Mouse (Mus musculus) layer of hippocampus, adult 8-10 months (tissue): Measurements from ENCODE around the gene Serpinb6b. TPM values are rescaled to one million over a fixed set of nuclear protein-coding genes. Genes with fewer than 3 reads are reported as not detected.
"Not testable (repeated sequence)": the region's sequence is repeated elsewhere in the genome, so short reads cannot be mapped to it uniquely, and the experiment has no call there.

Experiments
- DNase-seq, 2 experiments: peaks; one replicate each; pipeline ENCODE4 v3.0.0; 2022; ENCODE audit warnings: low spot score in 2 of 2
- total RNA-seq, 4 experiments: library from RNA; stranded (reverse); gene quantifications; 2 replicates each; pipeline ENCODE4 v1.2.4; 2022

The Serpinb6b gene
- total RNA-seq = 1 to 10 TPM in 3 of 4 experiments, under 1 TPM in 1; 0.72 to 1.6 (median 1.2) TPM

DNA sequence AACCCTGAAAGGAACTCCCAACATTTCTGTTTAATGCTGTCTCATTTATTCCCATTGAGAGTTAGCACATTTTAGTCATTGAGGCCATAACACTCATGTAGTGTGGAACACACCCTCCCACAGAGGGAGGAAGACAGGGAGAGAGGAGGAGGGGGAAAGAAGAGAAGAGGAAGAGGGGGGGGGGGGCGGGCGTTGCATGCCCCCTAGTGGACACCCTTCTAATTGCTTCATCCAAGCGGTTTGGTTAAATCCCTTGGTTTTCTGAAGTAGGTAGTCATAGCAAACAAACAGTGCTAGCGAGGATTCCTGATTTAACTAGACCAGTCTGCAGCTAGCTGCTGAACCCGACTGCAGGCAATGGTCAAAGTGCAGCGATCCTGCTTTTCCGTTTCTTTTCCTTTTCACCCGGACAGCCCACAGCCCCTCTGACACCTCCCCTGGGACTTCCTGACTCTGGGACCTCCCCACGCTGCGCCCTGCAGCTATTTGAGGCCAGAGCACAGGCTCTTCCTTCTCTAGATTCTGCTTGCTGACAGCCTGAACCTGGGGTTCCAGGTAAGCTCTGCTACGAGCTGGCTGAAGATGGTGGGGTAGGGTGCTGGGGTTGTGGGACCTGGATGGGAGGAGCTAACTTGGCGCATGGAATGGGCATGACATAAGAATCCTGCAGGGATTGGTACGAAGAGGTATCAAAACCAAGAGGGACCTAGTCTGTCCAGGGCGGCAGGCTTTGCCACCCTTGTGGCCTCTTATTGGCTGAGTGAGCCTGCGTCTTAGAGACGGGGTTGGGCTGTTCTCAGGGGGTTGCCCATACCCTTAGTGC is at the start of gene Serpinb6b:
Serpinb6b (plus strand) TSS at position 221 of the 823 bp plus-strand sequence.
- DNase-seq = no peak

DNA sequence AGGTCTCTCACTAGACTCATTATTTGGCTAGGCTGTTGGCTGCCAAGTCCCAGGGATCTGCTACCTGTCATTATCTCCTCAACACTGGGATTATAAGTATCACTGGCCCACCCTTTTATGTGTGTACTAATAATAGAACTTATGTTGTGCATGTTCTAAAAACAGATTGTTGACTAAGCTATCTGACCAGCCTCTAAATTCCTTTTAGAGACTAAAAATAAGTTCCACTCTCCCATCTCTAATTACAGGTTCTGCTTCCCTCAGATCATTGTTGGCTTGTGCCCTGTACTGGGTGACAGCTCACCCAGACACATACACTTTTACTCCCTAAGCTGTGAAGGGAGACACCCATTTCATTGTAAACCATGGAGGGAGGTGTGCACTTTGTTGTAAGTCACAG is 42.4 kb upstream of the Serpinb6b start:
- DNase-seq = no peak

DNA sequence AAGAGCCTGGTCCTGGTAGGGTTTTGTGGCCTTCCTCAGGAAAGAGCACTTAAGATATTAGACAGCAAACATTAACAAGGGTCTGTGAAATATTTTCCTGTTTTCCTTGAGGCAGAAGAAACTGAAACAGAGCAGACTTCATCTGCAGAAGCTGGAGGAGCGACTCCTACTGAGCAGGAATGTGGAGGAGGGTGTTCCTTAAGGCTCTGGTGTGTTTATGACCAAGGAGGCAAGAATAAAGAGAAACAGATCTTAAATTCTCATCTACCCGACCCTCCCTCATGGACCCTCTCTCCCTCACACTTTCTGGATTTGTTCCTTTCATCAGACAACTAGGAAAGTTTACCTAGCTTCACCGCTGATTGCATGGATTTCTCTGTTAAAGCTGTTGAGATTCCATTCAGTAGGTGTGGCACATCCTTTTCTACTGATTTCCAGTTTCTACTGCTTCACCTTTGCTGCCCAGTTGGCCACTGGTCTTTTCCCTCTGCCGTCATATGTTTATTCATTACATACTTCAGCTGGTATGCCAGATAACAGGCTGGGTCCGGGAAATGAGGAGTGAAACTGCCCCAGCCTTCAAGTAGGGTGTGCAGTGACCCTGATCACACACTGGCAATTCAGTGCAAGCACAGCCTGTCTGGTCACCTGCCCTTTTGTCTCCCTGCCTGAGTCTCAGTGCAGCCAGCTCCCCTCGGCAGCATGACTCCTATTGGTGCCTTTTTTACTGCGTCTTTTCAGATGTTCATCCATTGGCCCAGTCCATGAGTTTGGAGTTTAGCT is 40.2 kb upstream of the Serpinb6b start:
- DNase-seq = no peak

DNA sequence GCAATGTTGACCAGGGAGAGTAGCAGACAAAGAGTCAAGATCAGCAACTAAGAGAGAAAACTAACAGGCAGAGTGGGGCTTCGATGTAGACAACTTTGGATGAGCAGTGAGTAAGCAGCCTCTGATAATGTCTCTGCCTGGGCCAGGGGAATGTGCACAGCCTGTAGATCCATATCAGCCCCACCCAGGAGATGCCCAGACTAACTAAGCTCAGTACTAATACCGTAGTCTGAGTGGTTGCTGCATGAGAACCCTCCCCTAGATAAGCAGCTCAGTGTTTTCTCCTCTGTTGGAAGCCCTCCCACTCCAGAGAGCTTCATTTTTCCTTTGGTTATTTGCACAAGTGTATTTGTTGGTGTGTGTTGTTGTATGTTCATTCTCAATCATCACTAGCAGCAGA is 38.3 kb upstream of the Serpinb6b start:
- no peak for DNase-seq

DNA sequence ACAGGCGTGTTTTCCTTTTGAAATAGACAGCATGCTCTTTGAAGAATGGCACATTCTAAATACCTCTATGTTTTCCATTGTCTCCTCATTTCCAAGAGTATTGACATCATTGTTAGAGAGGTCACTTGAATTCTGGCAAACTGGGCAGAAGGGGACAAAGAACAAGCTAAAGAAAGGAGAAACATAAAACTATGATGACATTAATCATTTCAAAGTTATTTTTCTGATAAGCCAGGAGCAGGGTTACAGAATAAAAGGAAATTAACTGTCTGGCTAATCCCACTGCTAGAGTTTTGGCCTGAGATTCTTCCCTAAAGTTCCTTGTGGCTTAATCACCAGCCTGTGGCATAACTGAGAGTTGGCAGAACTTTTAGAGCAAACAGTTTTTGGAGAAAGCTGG is 37.8 kb upstream of the Serpinb6b start:
- no peak for DNase-seq

DNA sequence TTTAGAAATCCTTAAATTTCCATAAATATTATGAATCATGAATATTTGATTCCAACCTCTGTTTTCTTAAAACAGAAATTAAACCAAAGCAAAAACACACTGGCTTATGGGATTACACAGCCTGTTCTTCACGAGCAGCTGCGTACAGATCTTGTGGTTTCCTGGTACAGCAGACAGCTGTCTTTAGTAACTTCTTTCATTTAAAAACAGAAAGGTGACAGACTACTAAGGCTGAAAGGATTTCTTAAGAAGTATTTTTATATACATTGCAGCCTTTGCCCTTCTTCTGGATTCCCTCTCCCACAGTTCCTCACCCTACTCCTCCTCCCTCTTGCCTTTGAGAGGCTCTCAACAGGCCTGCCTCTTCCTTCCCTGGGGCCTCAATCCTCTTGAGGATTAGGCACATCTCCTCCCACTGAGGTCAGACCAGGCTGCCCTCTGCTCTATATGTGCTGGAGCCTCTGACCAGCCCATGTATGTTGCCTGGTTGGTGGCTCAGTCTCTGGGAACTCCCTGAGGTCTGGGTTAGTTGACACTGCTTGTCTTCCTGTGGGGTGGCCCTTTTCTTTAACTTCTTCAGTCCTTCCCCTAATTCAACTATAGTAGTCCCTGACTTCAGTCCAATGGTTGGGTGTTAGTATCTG is 35.8 kb upstream of the Serpinb6b start:
- no peak for DNase-seq

DNA sequence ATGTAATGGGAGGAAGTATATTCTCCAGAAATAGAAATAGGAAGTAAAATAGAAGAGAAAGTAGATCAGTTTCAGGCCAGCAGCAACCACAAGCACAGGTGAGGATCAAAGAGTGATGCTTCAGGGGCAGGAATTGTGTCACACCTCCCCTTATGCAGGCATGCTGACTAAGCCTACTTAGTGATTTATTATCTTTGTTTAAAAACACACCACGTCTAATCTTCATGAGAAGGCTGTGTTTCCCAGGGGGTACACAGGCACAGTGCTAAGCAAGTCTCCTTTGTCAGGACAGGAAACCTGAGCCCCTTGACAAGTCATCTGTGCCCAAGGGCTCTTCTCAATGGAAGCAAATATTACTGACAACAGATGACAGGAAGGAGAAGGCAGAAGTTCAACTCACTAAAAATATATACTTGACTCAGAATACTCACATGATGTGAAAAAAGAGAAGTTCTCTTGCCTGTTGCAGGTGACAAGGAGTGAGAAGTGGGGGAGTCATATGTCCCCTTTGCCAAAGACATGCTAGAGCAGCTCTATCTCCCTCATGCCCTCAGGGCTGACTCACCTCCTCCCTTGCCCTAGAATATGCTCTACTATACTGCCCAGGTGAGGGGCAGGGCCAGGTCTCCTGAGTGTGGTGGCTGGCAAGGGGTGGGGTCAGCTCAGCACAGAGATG is 30.2 kb upstream of the Serpinb6b start:
- no peak for DNase-seq

DNA sequence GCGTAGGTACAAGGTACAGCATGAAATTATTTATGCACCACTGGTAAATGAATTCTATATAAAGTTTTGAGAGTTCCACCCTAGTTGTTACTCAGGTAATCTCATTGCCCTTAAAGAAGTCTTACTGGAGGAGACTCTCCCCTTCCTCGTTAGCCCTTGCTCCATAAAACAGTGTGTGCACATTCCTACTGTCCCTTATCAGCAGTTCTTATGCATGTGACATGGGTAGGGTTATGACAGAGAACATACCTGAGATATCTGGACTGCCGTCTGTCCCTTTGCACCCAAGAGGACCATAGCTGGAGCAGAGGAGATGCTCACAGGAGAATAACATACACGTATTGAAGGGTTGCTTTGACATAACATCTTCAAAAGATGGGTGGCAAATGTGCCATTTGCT is 26.7 kb upstream of the Serpinb6b start:
- DNase-seq = not testable (repeated sequence)

DNA sequence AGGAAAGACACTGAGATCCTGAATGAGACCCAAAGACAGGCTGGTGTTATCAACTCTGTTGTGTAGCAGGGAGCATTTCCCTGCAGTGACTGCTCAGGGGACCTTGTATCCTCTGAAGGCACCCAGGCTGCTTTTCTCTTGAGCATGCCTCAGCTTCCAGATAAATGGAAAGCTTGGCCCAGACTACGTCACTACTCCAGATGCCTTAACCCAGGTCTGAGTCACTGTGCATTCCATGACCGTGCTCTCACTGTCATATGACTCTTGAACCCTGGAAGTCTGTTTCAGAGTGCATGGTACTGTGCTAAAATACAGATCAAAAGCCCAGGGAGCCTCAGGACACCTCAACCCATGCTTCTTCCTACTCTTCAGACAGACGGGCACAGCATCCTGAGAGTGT is 25.8 kb upstream of the Serpinb6b start:
- not testable (repeated sequence) for DNase-seq

DNA sequence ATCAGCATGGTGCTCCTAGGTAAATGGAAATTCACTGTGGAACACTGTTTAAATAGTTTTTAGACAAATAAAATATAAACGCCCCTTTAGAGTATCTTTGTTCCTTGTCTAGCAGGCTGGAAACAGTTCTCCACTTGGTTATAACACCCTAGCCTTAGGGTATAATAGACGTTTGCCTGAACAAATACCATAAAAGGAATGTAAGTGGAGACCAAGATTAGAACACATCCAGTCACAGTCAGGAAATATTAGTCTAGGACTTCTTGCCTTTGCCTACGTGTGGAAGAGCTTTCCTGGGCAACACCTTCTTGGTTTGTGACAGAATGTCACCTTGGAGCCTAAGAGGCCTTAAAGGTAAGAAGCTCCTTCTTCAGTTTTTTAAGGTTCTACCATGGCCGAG is 8.5 kb upstream of the Serpinb6b start:
- no peak for DNase-seq

DNA sequence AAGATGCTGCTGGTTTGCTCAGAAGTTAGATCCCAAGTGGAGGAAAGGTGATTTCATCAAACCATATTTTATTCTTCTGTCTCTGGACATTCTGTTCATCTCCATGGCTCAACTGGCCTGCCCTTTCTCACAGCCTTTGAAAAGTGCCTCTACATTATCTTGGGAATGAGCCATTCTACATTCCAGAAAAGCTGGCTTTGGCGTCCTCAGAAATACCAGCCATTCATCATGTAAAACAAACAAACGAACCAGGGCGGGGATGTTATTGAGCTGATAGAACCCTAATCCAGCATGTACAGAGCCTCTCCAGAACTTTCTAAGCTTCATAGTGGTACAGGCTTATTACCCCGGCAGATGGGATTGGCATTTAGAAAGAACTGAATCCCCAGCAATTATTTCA is 7.1 kb upstream of the Serpinb6b start:
- DNase-seq = no peak

DNA sequence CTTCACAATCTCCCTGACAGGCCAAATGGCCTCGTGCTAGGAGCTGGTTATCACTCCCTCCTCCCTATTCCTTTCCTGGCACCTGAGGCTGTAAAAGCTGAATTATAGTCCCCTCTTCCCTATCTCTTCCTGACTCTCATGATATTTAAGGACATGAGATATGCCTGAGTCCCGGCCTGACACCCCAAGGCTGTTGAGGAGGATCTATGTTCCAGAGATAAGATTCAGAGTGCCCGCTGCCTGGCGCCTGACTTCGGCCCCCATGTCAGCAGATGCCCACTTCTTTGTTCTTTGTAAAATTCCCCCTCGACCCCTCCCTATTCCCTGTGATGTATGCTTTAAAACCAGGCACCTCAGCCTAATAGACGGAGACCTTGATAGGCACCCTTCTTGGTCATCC is 6.5 kb upstream of the Serpinb6b start:
- DNase-seq = not testable (repeated sequence)

DNA sequence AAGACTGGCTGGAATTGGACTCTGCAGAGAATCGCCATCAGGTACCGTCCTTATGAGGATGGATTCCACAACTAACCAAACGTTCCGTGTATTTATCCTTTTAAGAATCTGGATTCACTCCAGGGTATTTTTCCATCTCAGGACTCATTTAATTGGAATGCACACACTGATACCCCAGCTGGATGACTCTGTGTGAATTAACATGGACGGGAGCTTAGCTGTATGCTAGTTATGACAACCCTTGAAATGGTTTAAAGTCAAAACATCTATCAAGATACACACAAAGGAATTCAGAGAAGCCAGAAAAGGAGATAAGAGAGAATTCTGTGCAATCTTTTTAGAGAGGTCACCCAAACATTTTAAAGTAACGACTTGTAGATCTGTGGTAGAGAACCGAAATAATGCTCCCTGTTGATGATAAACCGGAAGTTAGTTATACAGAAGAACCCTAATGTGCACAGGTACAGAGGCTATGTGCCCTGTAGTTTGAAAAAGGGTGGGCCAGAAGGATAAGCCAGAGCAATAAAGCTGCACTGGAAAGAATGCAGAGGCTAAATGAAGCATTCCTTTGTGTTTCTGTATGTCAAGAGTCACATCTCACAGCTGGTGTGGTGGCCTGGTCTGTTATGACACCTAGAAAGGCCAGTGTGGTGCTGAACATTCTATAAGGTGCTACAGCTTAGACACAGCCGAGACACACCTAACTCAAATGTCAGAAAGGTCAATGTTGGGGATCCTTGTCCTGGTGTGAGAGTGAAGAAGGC is 837 bp upstream of the Serpinb6b start:
- DNase-seq = no peak

DNA sequence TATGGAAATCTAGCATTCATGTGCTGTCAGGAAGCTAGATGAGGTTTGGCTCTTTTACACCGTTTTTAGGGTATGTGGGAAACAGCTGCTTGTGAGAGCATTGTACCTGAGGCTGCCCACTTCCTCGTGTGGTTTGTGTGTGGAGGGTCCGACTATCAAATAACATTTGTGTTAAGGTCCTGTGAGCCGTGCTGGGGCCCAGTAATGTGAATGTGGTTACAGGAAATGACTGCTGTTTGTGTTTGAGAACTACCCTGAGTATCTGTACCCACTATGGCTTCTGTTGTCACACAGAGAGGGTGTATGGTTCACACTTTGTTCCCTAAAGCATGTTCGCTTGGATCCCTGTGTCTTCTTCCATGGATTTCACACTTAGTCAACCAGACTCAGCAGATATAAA is 1.1 kb downstream of the Serpinb6b start:
- DNase-seq = no peak

DNA sequence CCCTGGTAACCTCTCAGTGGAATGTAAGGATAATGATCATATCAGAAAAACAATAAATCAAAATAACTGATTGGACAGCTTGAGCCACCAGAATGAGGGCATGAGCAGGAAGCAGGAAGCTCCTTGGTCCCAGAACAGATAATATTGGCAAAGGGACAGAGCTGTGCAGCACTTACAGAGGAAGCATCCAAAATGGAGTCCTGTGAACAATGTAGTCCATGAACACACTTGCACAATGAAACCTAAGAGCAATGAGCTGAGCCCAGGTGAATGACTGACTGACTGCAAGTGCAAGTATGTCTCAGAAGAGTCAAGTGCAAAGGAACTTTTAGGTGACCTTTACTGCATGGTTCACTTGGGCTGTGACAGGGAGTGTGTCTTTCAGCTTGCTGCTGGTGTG is 2.2 kb downstream of the Serpinb6b start:
- DNase-seq = no peak

DNA sequence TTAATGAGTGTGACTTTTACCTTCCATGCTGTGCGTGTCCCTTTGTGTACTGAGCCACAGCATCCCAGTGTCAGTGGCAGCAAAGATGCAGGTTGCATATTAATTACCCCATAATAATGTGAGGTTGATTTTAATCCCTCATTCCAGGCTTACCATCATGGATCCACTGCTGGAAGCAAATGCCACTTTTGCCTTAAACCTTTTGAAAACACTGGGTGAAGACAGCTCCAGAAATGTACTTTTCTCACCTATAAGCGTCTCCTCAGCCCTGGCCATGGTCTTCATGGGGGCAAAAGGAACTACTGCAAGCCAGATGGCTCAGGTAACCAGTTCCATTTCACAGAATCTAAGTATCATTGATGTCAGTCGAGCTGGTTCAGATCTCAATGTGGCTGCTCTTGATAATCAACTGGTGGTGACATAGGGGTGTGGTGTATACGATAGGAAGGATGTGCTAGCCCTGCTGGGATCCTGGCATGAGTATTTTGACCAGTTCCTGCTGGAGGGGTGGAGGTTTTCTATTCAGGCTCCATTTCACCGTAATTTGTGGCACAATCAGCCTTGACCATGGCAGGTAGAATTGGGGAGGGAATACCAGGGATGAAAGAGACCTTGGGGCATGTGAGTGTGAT is 3.5 kb downstream of the Serpinb6b start:
- no peak for DNase-seq

DNA sequence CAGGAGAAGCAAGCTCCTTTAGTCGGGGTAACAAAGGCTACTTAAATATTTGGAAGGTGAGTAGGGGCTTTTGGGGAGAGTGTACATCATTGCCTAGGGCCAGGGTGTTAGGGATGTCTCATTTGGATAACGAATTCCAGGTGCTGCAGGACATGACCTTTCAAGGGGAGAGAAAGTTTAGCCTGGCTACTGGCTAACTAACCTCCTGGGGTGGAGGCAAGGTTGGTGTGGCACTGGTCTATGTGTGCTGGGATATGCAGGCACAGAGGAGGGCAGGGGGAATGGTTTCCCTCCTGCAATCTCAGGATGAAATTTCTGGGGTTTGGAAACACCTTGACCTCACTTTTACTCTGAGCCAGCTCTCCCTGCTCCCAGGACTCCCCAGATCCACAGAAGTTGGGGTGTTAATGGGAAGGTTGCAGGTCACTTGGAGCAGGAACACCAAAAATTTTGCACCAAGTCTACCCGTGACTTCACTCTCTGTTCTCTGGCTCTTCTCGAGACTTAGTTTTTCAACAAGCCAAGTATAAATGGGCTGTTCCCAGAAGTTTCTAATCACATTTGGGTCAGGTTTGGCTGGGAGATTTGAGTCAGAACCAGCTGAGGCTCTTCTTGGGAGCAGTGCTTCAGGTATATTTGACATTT is 4.1 kb downstream of the Serpinb6b start:
- DNase-seq = no peak

DNA sequence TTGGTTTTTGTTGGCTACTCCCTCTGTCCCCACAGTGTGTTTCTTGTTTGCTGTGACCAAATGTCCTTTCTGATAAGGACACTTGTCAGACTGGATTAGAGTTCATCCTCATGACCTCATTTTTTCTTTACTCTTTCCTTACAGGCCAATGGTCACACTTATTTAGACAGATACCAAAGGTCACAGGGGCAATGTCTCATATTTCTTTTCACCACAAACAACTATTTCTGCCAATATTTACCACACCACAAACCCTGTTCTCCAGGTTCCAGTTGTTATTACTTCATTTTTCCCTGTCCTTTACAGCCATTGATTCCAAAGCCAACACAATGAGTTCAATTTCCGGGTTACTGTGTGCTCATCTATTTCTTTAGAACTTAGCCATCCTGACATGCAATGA is 4.6 kb downstream of the Serpinb6b start:
- no peak for DNase-seq

DNA sequence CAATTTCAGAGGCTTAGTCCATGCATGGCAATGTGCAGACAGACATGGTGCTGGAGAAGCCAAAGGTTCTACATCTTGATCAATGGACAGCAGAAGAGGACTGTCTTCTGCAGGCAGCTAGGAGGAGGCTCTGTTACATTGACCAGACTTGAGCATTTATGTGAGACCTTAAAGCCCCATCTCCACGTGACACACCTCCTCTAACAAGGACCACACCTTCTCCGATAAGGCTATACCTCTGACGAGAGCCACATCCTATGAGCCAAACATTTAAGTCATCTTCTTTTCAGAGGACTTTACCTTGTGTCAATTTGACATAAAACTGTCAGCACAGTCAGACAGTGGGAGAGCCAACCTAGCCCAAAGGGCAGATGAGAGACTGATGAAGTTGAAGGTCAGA is 5.8 kb downstream of the Serpinb6b start:
- DNase-seq = no peak

DNA sequence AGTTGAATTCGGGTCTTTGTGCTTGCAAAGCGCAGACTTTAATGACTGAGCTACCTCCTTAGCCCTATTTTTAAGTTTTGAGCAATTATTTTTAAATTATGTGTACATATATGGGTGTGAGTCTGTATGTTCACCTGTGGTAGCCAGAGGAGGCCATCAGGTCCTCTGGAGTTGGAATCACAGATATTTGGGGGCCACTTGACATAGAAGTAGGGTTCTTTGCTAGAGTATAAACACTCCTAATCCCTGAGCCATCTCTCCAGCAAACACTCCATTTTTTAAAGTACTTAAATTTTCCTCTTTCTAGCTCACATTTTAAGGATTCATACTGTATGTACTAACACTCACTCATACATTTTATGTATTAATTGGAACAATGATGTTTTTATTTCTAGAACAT is 9.3 kb downstream of the Serpinb6b start:
- DNase-seq = no peak
